Mouse (Mus musculus): ENCODE results near the gene Rictor. TPM values are rescaled to one million over a fixed set of nuclear protein-coding genes. Genes with fewer than 3 reads are reported as not detected.

The Rictor gene
- 119 TPM for polyA plus RNA-seq (2017; shearing (Covaris generic))

DNA sequence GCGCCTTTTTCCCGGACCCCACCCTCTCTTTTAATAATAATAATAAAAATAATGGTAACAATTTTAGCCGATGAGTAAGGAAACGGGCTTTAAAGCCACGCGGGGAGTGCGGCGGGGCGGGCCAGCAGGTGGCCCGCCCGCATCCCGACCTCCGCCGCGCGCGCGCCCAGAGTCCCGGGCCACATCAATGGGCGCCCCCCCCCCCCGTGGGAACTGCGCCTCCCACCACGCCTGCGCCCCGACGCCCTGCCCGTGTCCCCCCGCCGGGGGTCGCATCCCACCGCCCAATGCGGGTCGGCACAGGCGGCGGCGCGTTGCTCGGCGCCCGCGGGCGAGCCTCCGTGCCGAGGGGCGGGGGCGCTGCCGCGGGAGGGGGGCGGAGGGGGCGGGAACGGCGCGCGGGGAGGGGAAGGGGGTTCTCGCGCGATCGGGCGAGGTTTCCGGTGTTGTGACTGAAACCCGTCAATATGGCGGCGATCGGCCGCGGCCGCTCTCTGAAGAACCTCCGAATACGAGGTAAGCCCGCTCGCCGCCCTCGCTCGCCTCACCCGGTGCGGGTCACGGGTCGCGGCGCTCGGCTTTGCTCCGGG, at the start of gene Rictor:
Gene Rictor, plus strand, starts transcription at position 444 of the 590 bp plus-strand sequence.

Other genes with a start within 250 kb of the Rictor start
- 794 TPM for gene Fyb, start 185.5 kb upstream of the Rictor start, polyA plus RNA-seq (2017; shearing (Covaris generic))
- 0.09 TPM for gene Osmr, start 166.6 kb downstream of the Rictor start, polyA plus RNA-seq (2017; shearing (Covaris generic))

Data from effector memory CD4-positive, alpha-beta T cell, adult 5 months (primary cell).